In genomic region chr7:140320558-140320957, GRCm38 (mm10) we compare ENCODE assay signal across 32 mouse cellular contexts. TPM values are rescaled to one million over a fixed set of nuclear protein-coding genes. Genes with fewer than 3 reads are reported as not detected.
"Had no signal": no experiment of that assay in that cellular context is flagged by ENCODE, and none has a peak within 500 bp of the region (broad histone marks: within the 10 kb centered on the region; RNA-seq: fewer than 3 reads in every experiment).

Gene Olfr525, plus strand, starts transcription at chr7:140320858.

- H3K9me3 ChIP-seq: liver, embryonic 13.5 days; neural tube, embryonic 12.5 days; neural tube, embryonic 15.5 days had no signal

- H3K27ac ChIP-seq: left cerebral cortex, adult 2 months; liver, embryonic 13.5 days; neural tube, embryonic 12.5 days; neural tube, embryonic 15.5 days; stomach, postnatal 0 days had no signal

- H3K27me3 ChIP-seq: liver, embryonic 13.5 days; neural tube, embryonic 12.5 days; neural tube, embryonic 15.5 days had no signal

- H3K4me3 ChIP-seq: left cerebral cortex, adult 2 months; liver, embryonic 13.5 days; neural tube, embryonic 12.5 days; neural tube, embryonic 15.5 days had no signal

- H3K36me3 ChIP-seq: liver, embryonic 13.5 days; neural tube, embryonic 12.5 days; neural tube, embryonic 15.5 days had no signal

- DNase-seq: kidney, adult 18-20 months; kidney, postnatal 14 days; kidney, postnatal 4 days; layer of hippocampus, postnatal 36 days; liver, embryonic 13.5 days; lung, adult 2 months; lung, postnatal 14 days; lung, postnatal 4 days; midbrain, embryonic 14.5 days; right cerebral cortex, adult 18-20 months; right cerebral cortex, postnatal 14 days; right cerebral cortex, postnatal 4 days had no signal

- H3K4me1 ChIP-seq: liver, embryonic 13.5 days; neural tube, embryonic 12.5 days; neural tube, embryonic 15.5 days had no signal

RNA-seq across cellular contexts. Expression of gene Olfr525, which starts in this region (rescaled TPM):
- total RNA-seq: layer of hippocampus, adult 18-20 months; layer of hippocampus, postnatal 10 days; layer of hippocampus, postnatal 36 days; left cerebral cortex, adult 2 months; left cerebral cortex, postnatal 10 days; left cerebral cortex, postnatal 36 days; liver, adult 2 months; megakaryocyte progenitor cell, adult 5-6 weeks; megakaryocyte-erythroid progenitor cell, adult 5-6 weeks; midbrain, postnatal 0 days had no signal
- polyA plus RNA-seq: kidney, embryonic 16.5 days; limb, embryonic 11.5 days; limb, embryonic 14.5 days; liver, adult 2 months; liver, embryonic 13.5 days; liver, embryonic 16.5 days; lung, adult 2 months; lung, embryonic 16.5 days; midbrain, embryonic 11.5 days; midbrain, embryonic 14.5 days; midbrain, postnatal 0 days; neural tube, embryonic 12.5 days; neural tube, embryonic 15.5 days; stomach, embryonic 14.5 days; stomach, postnatal 0 days; urinary bladder, adult 2 months had no signal
